Mouse (Mus musculus) heart, adult 18-20 months (tissue): ENCODE data around the gene Iqcf6. TPM values are rescaled to one million over a fixed set of nuclear protein-coding genes. Genes with fewer than 3 reads are reported as not detected.
A peak's percentile ranks its signal among the peaks of the same experiment; 100 is the strongest.
"Not testable (repeated sequence)": the region's sequence is repeated elsewhere in the genome, so short reads cannot be mapped to it uniquely, and the experiment has no call there.

Experiments used
- DNase-seq, 2 experiments: peaks; one replicate each; pipeline ENCODE4 v3.0.0; 2021 to 2022; ENCODE audit warnings: mixed read lengths in 1 of 2
- long read RNA-seq, 2 experiments: library from polyadenylated mRNA; stranded (forward); transcript quantifications; one replicate each; pipeline ENCODE4 v2.0.0; 2021
- total RNA-seq, 2 experiments: library from RNA; stranded (reverse); gene quantifications; 2 replicates each; pipeline ENCODE4 v1.2.3; 2021

Iqcf6 gene
- not detected for total RNA-seq
- long read RNA-seq, experiment 1, result 0 reads
- long read RNA-seq, experiment 2, result 0 reads

DNA sequence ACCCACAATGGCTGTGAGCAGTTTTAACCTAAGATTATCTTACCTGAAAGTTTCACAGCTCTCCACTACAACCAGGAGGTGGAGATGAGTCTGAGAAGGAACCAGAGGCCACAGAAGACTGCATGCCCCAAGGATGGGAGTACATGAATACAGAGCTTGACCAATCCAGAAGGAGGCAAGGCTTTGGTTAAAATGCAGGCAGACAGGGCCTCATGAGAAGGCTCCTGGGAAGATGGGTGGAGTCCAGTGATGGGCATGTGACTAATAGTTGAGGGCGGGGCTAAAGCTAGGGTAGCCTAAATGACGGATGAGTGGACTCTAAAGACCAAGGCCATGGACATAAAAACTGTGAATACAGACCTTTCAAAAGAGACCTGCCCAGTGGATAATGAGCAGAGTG is at the start of gene Iqcf6:
Iqcf6 (plus strand) TSS at position 301 of the 400 bp plus-strand sequence.
- DNase-seq, result no peak

GRCm38 (mm10) chr9:106580016-106580415 is 46.4 kb upstream of the Iqcf6 start:
- DNase-seq, result no peak

DNA sequence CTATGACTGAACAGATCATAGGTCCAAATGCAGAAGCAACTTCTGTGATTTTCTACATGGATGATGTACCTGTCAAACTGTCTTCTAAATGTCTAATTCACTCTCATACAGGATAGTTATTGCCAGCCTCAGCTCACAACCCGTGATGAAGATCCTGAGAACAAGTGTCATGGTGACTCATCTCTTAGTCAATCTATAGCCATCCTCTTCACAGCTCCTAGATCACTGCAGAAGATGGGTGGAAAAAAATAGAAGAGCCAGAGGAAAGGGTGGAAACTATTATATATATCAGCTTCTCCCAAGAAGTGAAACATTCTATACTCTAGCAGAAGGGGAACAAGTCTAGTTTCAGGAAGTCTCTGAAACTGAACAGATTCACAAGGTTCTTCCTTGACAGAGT is 43.8 kb upstream of the Iqcf6 start:
- no peak for DNase-seq

GRCm38 (mm10) chr9:106592158-106592557 is 34.2 kb upstream of the Iqcf6 start:
- no peak for DNase-seq

GRCm38 (mm10) chr9:106595402-106595801 is 31.0 kb upstream of the Iqcf6 start:
- DNase-seq, result not testable (repeated sequence)

DNA sequence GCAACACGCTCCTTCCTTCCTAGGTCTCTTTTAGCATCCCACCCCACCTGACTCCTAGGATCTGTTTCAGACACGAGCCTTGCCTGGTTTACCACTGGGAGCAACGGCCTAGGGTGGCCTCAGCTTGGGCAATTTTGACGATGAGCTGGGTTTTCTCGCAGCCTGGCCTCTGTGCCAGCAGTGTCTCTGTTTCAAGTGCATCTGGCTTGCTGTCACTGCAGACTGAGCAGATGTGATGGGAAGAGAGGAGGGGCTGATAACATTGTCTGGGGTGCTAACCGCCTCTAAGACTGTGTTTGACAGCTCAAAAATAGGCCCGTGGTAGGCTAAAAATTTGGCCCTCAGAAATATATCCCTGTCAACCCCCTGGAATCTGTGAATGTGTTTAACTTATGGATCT is 30.5 kb upstream of the Iqcf6 start:
- no peak for DNase-seq

- no peak for DNase-seq
These were observed 27.9 kb upstream of the Iqcf6 start for GRCm38 (mm10) chr9:106598466-106598865.

DNA sequence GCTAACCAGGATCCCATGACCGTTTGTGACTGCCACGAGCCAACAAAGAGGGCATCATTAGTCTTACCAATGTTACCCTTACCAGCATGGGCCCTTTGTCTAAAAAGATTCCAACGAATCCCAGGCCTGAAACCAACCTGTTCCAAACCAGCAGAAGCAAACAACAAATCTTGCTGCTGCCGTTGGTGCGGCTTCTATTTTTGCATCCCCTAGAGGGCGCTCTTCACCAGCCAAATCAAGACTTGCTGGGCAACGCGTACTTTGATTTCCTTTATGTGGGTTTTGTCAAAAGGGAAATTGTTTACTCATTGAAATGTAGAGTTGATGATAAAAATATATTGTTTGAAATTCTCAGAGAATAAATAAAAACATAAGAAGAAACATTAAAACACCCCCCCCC is 25.8 kb upstream of the Iqcf6 start:
- peak in 1 of 2 experiments; percentile 57 for DNase-seq

DNA sequence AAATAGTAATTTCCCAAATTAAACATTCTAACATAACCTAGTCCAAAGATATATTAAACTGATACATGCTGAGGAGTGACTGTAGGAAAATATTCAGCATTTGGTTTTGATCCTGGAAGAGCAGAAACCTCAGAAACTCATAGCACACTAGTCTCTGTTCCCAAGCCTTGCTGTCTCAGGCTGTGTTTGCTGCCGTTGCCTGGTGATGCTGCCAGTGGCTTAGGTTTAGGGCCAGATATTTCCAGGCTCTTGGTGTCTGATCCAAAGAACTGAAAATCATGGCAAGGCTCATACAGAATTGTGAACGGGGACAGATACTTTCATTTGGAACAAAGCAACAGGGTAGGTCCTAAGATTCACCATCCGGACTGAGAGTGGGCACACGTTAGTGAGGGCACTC is 15.7 kb upstream of the Iqcf6 start:
- DNase-seq, result no peak

- DNase-seq, result no peak
These were observed 12.4 kb upstream of the Iqcf6 start for GRCm38 (mm10) chr9:106613951-106614350.

- DNase-seq, result no peak
These were observed 11.8 kb upstream of the Iqcf6 start for GRCm38 (mm10) chr9:106614616-106615015.

DNA sequence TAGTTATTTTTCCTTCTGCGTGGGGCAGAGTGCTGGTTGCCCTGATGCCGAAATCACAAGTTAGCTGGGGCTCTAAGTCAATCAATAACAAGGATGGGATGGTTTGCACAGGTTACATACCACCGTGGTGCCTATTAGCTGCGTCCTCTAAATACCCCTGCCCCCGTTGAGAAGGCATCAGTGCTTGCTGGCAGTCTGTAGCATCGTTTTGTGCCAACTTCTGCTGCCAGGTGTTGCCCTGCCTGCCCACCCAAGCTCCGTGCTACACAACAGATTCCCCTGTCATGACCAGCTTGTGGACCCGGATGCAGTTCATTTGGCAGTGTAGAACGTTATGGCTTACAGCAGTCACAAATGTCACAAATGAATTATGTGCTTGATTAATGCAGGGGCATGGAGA is 10.1 kb upstream of the Iqcf6 start:
- no peak for DNase-seq

- DNase-seq, result no peak
These were observed 8.9 kb upstream of the Iqcf6 start for GRCm38 (mm10) chr9:106617496-106617895.

DNA sequence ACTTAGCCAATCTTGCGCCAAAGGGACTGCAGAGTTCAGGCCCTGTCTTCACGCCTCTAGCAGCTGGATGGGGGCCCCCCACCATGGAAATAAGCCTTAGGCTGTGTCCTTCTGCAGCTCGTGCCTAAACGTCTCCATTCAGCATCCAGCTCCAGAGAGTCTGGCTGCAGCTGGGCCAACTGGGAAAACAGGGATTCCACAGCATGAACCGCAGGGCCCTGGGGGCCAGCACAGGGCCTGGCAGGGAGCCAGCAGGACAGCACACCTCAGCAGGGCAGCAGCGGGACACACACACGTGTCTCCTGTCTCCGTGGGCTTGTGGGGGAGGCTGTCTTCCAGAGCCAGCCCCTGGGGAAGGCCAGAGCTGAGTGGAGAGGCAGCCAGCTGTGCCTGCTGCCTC is 1.4 kb downstream of the Iqcf6 start:
- not testable (repeated sequence) for DNase-seq

GRCm38 (mm10) chr9:106632185-106632584 is 5.8 kb downstream of the Iqcf6 start:
- DNase-seq, result no peak

DNA sequence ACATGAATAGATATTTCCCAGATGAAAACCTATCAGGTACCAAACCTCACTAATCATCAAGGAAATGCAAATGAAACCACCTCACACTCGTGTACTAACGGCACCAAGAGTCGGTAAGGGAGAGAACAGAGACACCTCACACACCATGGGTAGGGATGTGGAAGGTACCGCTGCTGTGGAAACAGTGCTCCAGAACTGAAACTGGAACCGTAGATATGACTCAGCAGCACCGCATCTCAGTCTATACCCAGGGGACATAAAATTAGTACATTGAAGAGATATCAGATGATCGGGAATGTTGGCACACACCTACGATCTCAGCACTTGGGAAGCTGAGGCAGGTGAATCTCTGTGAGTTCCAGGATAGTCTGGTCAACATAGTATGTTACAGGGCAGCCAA is 11.8 kb downstream of the Iqcf6 start:
- no peak for DNase-seq

GRCm38 (mm10) chr9:106641346-106641745 is 15.0 kb downstream of the Iqcf6 start:
- DNase-seq, result no peak

DNA sequence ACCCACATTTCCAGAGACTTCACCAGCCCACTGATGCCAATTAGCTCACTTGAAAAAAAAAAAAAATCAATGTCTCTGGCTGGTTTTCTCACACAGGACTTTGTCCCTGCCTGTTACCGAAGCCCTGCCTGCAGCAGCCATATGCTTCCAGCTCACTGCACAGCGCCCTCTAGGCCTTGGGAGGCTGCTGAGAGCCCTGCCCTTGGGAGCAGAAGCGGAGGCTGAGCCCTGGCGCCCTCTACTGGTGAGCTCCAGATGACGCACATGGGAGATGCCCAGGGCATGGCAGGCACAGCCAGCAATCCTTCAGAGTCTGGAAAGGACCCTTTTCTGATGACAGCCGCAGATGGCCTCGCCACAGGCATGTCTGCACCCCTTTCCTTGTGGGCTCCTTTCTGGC is 16.7 kb downstream of the Iqcf6 start:
- peak; percentile 43 to 56 for DNase-seq

DNA sequence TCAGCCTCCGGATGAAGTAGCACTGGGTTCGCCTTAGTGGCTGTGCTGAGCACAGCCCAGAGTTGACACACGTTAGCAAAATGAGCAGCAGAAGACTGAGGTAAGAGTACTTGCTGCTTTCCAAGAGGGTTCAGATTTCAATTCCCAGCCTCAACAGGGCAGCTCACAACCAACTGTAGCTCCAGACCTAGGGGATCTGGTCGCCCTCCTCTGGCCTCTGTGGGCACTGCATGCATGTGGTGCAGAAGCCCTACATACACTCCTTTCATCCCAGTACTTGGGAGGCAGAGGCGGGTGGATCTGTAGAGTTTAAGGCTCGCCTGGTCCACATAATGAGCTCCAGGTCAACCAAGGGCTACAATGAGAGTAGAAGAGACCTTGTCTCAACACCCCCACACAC is 17.4 kb downstream of the Iqcf6 start:
- no peak for DNase-seq

- no peak for DNase-seq
These were observed 19.4 kb downstream of the Iqcf6 start for GRCm38 (mm10) chr9:106645684-106646271.

DNA sequence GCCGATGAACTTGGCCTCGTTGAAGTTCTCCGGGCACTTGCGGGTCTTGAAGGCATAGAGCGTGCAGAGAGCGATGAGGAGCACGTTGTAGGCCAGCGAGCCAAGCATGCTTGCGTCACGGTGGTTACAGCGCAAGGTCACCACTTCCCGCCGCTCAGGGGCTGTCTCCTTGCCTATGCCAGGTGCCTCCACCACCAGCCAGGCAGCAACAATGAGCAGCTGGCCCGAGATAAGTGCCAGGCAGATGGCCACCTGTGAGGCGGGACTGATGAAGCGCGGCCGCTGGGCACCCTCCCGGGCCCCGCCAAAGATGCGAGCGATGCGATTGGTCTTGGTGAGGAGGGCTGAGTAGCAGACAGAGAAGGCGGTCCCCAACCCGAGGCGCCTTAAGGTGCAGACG is 20.8 kb downstream of the Iqcf6 start:
- DNase-seq, result no peak

GRCm38 (mm10) chr9:106652720-106653119 is 26.3 kb downstream of the Iqcf6 start:
- no peak for DNase-seq

GRCm38 (mm10) chr9:106655884-106656720 is 29.7 kb downstream of the Iqcf6 start, which contains the start of gene Grm2:
Grm2 (minus strand) TSS chr9:106656082.
- DNase-seq, result peak; percentile 29 to 74

DNA sequence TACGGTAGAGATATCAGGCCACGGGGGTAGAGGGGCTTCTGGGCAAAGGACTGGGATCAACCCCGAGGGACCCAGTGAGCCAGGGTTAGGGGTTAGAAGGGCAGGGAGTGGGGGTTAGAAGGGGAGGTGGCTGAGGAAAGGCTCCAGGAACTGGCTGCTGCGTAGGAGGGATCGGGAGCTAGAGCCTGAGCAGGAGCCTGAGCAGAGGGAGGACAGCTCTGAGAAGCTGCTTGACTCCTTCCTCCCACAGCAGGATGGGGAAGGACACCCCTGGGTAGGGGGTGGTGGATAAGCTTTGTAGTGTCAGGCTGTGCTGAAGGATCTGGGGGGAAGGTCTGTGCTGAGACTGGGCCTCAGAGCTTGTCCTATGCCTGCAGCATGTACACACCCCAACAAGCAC is 30.4 kb downstream of the Iqcf6 start:
- DNase-seq, result no peak
